Comparison of ENCODE assay signal across 10 mouse cellular contexts in the genomic region with DNA sequence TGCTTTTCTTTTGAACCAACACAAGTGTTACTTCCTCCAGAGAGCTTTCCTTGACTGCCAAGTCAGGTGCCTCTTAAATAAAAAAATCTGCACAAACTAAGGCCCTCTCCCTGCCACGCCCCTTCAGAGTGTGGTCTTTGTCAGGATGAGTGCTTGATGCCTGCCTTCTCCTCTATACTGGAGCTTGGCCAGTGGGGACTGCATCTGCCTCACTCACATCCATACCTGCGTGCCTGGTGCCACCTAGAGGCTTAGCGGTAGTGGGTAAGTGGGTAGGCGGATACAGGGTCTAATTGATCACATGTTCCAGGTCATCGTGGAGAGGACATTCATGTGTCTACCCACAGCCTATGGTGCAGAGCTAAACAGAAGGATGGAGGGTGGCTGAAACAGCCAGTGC. TPM values are rescaled to one million over a fixed set of nuclear protein-coding genes. Genes with fewer than 3 reads are reported as not detected.
DNase-seq lines count a peak whose midpoint lies in the region; ATAC-seq lines count a peak whose summit lies in the region.
"Had no signal": no experiment of that assay in that cellular context is flagged by ENCODE, and none has a peak within 500 bp of the region (broad histone marks: within the 10 kb centered on the region; RNA-seq: fewer than 3 reads in every experiment).

No protein-coding gene starts in this region.

- ATAC-seq in common myeloid progenitor, adult 5-6 weeks (replicated peaks; ENCODE audit: low read depth, poor library complexity, severe bottlenecking), result peak; percentile 48; the same call in 1 of the 2 replicates
- ATAC-seq in lung, embryonic 15.5 days (ENCODE audit: borderline replicate concordance, extremely low read depth, low FRiP score, low TSS enrichment), result 0 out of 2 replicates have a peak, but pooled peaks have one; percentile 15

- H3K36me3 ChIP-seq in lung, embryonic 15.5 days, result no peaks in the 10 kb centered on the region

- 49% methylated on average over 5 of the region's 5 CpGs for WGBS in lung, embryonic 15.5 days

- DNase-seq in heart, adult 18-20 months, result peak; percentile 11 to 15
- DNase-seq in heart, postnatal 36 days, result no peak
- DNase-seq in A20 (ENCODE audit: low read depth, low spot score), result peak; percentile 62
- DNase-seq in adrenal gland, postnatal 25 days, result no peak
- no peak for DNase-seq in adrenal gland, adult (ENCODE audit: inconsistent age in 2 of 2, low spot score in 1 of 2)
- DNase-seq in urinary bladder, postnatal 36 days (ENCODE audit: low spot score in 2 of 2), result no peak

- no peaks in the 10 kb centered on the region for H3K4me1 ChIP-seq in lung, embryonic 15.5 days

- no peak overlapping the region for H3K4me3 ChIP-seq in lung, embryonic 15.5 days

- H3K27me3 ChIP-seq in lung, embryonic 15.5 days, result no peaks in the 10 kb centered on the region

- no peaks in the 10 kb centered on the region for H3K9me3 ChIP-seq in lung, embryonic 15.5 days

- no peak overlapping the region for H3K4me2 ChIP-seq in lung, embryonic 15.5 days

- intact Hi-C loops in heart, postnatal 36 days (cut with DNase I), result loop anchor here (2.0 kb wide), 1 partner anchor 84 kb away; no protein-coding TSS in a partner anchor

- no peak overlapping the region for H3K9ac ChIP-seq in lung, embryonic 15.5 days

- no peak overlapping the region for H3K27ac ChIP-seq in lung, embryonic 15.5 days

RNA-seq across cellular contexts. Expression of a gene that starts 15.4 kb away (rescaled TPM):
- total RNA-seq in heart, adult 18-20 months (2021), result not detected
- not detected for total RNA-seq in heart, postnatal 36 days (2021)
- total RNA-seq in common myeloid progenitor, adult 5-6 weeks (2017), result 0.10 TPM in 1 of 2 replicates, not detected in the other
- 0.08 TPM in 1 of 2 replicates, not detected in the other for polyA plus RNA-seq in lung, embryonic 15.5 days (2015; fragmentation: Nextera tagmentation; extraction: Ambion mirVana)
- 0.27 TPM in 1 of 2 replicates, not detected in the other for total RNA-seq in adrenal gland, postnatal 25 days (2021)
- total RNA-seq: hematopoietic stem cell, adult 5-6 weeks had no signal
- polyA plus RNA-seq: neural tube, embryonic 14.5 days had no signal

RNA-seq across cellular contexts. Expression of a gene that starts 54.0 kb away (rescaled TPM):
- total RNA-seq in heart, adult 18-20 months (2021), result 10 to 100 TPM; 49.6 to 50.9 TPM
- 10 to 100 TPM; 51.4 to 57.7 TPM for total RNA-seq in heart, postnatal 36 days (2021)
- 190 and 224 TPM in 2 replicates for total RNA-seq in common myeloid progenitor, adult 5-6 weeks (2017)
- 257 and 262 TPM in 2 replicates for polyA plus RNA-seq in lung, embryonic 15.5 days (2015; fragmentation: Nextera tagmentation; extraction: Ambion mirVana)
- total RNA-seq in adrenal gland, postnatal 25 days (2021), result 66.2 and 108 TPM in 2 replicates

Comparison
In these comparisons a context has a peak if more than half of its experiments do, and no peak if none do; other contexts are left out.
1. DNase-seq: peak in heart, adult 18-20 months (2 of 2) and A20 (single experiment); none in heart, postnatal 36 days (0 of 2), adrenal gland, postnatal 25 days (single experiment), adrenal gland, adult (0 of 2) and urinary bladder, postnatal 36 days (0 of 2).